Mouse (Mus musculus): ENCODE measurements around the gene Mfsd13b.

The Mfsd13b gene

DNA sequence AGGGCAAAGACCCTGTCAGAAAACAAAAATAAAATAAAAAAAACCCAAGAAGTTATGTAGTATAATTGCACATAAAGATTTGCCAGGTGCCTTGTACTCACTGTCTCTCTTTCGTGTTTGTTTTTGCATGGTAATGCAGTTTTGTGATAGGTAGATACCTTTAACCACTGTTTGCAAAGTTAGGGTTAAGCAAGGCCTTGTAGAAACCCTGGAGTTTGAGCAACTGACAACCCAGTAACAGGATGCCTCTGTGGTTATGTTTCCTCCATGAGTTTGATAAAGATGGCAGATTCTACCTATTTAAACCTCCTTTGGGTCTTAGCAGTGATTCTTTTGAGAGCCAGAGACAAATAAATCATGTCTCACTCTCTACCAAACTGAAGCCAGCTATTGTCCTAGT lies 61.2 kb downstream of the Mfsd13b start:
- no peak for DNase-seq (ENCODE audit: extremely low spot score, low spot score)

DNA sequence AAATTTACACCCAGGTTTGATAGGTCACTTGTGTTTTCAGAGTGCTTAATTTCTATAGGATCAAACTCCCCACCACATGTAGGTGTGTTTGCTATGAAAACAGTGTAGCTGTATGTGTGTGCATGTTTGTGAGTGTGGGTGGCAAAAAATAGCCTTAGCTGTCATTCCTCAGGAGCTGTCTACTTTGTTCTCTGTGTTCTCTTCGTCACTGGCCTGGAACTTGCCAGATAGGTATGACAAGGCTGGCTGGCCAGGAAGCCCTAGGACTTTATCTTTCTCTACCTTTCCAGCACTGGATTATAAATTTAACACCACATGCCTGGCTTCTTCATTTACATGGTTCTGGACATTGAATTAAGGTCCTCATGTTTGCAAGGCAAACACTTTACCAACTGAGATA lies 61.9 kb downstream of the Mfsd13b start:
- no peak for DNase-seq (ENCODE audit: extremely low spot score, low spot score)

DNA sequence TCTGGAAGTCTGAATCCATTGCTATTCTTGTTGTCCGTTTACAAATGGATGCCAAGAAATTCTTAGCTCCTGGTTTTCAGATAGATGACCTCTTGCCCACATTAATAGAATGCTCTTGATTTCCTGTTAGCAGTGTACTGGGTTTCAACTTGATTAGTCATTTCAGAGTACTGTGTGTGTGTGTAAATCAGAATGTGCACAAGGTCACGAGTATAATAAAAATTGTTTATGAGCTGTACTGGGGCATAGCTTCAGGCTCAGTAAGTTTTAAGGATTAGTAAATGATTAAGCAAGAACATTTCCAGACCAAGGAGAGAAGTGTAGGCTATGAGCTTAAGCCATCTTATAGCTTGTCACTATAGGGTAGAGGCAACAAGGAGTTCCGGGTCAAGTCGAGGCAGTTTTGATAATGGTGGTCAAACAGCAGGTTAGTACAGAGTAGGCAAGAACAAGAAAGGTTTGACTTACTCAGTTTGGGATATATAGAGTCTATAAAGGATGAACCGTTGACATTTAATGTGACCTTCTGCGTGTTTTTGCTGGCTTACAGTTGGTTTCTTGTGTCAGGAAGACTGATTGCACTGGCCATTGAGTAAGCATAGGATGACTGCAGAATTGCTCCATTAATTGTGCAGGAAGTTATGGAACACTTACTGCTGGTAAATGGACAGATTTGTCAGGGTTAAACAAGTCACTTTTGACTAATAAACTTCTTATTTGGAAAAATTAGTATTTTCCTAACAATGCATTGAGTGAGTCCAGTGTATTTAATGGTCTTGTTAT lies 63.6 kb downstream of the Mfsd13b start:
- no peak for DNase-seq (ENCODE audit: extremely low spot score, low spot score)

- no peak for DNase-seq (ENCODE audit: extremely low spot score, low spot score)
Measured at GRCm38 (mm10) chr7:121047624-121048023, 65.3 kb downstream of the Mfsd13b start.

DNA sequence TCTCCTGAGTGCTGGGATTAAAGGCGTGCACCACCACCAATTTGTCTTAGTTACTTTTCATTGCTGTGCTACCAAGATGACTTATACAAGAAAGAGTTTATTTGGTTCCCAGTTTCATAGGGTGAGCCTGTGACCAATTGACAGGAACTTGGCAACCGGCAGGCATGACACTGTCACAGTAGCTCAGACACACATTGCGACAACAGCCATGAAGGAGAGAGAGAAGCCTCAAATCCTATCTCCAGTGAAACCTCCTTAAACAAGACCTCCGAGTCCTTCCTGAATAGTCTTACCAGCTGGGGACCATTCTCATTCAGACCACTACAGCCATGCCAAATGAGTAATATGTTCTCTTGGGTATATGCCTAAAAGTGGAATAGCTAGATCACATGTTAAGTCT lies 70.8 kb downstream of the Mfsd13b start:
- DNase-seq (ENCODE audit: extremely low spot score, low spot score) = no peak

GRCm38 (mm10) chr7:121059477-121060218 lies 77.3 kb downstream of the Mfsd13b start:
- DNase-seq (ENCODE audit: extremely low spot score, low spot score) = no peak

DNA sequence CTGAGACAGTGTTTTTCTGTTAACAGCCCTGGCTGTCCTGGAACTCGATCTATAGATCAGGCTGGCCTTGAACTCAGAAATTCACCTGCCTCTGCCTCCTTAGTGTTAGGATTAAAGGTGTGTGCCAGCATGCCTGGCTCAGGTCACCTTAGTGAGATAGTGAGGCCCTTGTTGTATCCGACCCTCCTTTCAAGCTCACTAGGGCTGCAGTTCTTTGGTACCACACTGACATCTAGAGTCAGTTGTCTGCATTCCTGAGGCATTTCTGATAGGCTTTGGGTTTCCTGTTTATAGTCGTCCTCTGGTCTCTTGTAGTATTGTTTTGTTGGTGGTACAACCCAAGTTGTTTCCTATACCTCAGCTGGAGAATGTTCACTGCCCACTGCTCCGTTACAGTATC lies 82.0 kb downstream of the Mfsd13b start:
- no peak for DNase-seq (ENCODE audit: extremely low spot score, low spot score)
